Mouse (Mus musculus): Measurements from ENCODE around the gene Mboat2. TPM values are rescaled to one million over a fixed set of nuclear protein-coding genes. Genes with fewer than 3 reads are reported as not detected.

The Mboat2 gene
- polyA plus RNA-seq, 1 experiment from 2014 or later = 64.7 TPM

GRCm38 (mm10) chr12:25005350-25005749 is 174.7 kb downstream of the Mboat2 start:
- Histone ChIP-seq H3K27ac (no peak overlapping the region), H3K36me3 (peaks cover 70% of the 10 kb centered on the region), H3K4me3 (no peak overlapping the region), H3K27me3 (no peaks in the 10 kb centered on the region), H3K4me2 (replicated peaks) (no peak overlapping the region), H3K9me3 (replicated peaks) (no peaks in the 10 kb centered on the region), H3K4me1 (no peaks in the 10 kb centered on the region), H3K9ac (no peak overlapping the region)
- ATAC-seq (ENCODE audit: low FRiP score) = no peak
- WGBS = 85% methylated on average over 6 of the region's 6 CpGs

DNA sequence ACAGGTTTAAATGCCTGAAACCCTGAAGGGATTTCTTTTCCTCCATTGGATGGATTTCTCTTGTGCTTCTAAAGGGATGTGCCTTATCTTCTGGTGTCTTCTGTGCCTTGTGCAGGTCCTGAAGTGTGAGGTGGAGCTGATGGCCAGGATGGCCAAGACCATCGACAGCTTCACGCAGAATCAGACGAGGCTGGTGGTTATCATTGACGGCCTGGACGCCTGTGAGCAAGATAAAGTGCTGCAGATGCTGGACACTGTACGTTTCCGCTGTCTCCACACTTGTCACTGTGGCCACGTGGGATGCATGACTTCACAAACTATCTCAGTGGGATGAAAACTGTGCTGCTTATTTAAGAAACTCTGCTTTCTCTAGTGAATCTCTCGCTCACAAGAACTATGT is 179.3 kb downstream of the Mboat2 start:
- Histone ChIP-seq H3K4me3 (no peak overlapping the region), H3K27ac (no peak overlapping the region), H3K9me3 (replicated peaks) (no peaks in the 10 kb centered on the region), H3K4me2 (replicated peaks) (no peak overlapping the region), H3K9ac (no peak overlapping the region), H3K36me3 (peaks cover 78% of the 10 kb centered on the region), H3K27me3 (no peaks in the 10 kb centered on the region), H3K4me1 (no peaks in the 10 kb centered on the region)
- 91% methylated on average over 9 of the region's 9 CpGs for WGBS
- no peak for ATAC-seq (ENCODE audit: low FRiP score)

DNA sequence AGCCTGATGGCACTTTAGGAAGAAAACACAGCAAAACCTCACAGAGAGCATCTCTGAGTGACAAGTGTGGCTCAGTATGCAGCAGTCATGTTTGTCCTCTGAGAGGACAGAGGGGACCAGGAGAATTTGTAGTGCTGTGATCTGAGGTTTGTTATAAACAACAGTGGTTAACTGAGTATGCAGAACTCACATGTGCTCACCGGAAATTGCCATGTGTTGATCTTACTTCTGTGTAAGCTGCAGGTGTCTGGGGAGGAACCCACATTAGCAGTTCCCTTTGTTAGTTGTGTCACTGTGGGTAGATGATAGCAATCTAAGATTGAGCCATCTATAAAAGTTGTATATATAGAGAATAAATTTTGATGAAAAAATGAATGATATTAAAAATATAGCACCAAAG is 179.7 kb downstream of the Mboat2 start:
- 95% methylated on average over 1 of the region's 1 CpGs for WGBS
- Histone ChIP-seq H3K4me1 (no peaks in the 10 kb centered on the region), H3K27ac (no peak overlapping the region), H3K9me3 (replicated peaks) (no peaks in the 10 kb centered on the region), H3K4me2 (replicated peaks) (no peak overlapping the region), H3K9ac (no peak overlapping the region), H3K36me3 (peaks cover 78% of the 10 kb centered on the region), H3K27me3 (no peaks in the 10 kb centered on the region), H3K4me3 (no peak overlapping the region)
- no peak for ATAC-seq (ENCODE audit: low FRiP score)

- no peaks in the 10 kb centered on the region for H3K9me3 ChIP-seq (replicated peaks)
- no peaks in the 10 kb centered on the region for H3K4me1 ChIP-seq
- H3K4me3 ChIP-seq = no peak overlapping the region
- H3K36me3 ChIP-seq = peaks cover 83% of the 10 kb centered on the region
- H3K9ac ChIP-seq = no peak overlapping the region
- no peaks in the 10 kb centered on the region for H3K27me3 ChIP-seq
- no peak overlapping the region for H3K27ac ChIP-seq
- WGBS = 76% methylated on average over 15 of the region's 15 CpGs
- no peak overlapping the region for H3K4me2 ChIP-seq (replicated peaks)
- ATAC-seq (ENCODE audit: low FRiP score) = no peak
These were observed 181.2 kb downstream of the Mboat2 start for GRCm38 (mm10) chr12:25011733-25012367.

- no peak for ATAC-seq (ENCODE audit: low FRiP score)
- no peaks in the 10 kb centered on the region for H3K27me3 ChIP-seq
- no peak overlapping the region for H3K27ac ChIP-seq
- H3K4me2 ChIP-seq (replicated peaks) = no peak overlapping the region
- no peak overlapping the region for H3K4me3 ChIP-seq
- H3K4me1 ChIP-seq = no peaks in the 10 kb centered on the region
- WGBS = 92% methylated on average over 13 of the region's 13 CpGs
- H3K9ac ChIP-seq = no peak overlapping the region
- H3K36me3 ChIP-seq = peaks cover 84% of the 10 kb centered on the region
- no peaks in the 10 kb centered on the region for H3K9me3 ChIP-seq (replicated peaks)
These were observed 182.2 kb downstream of the Mboat2 start for GRCm38 (mm10) chr12:25012555-25013540.

Other genes with a start within 250 kb of the Mboat2 start
- gene Klf11, start 179.6 kb upstream of the Mboat2 start, polyA plus RNA-seq (2016; fragmentation: Nextera tagmentation; extraction: Ambion mirVana) = 17.0 and 18.0 TPM in 2 replicates
- 1.2 and 1.6 TPM in 2 replicates for gene Cys1, start 149.1 kb upstream of the Mboat2 start, polyA plus RNA-seq (2016; fragmentation: Nextera tagmentation; extraction: Ambion mirVana)
- 203 and 212 TPM in 2 replicates for gene Rrm2, start 122.6 kb upstream of the Mboat2 start, polyA plus RNA-seq (2016; fragmentation: Nextera tagmentation; extraction: Ambion mirVana)
- gene Kidins220, start 144.0 kb downstream of the Mboat2 start, polyA plus RNA-seq (2016; fragmentation: Nextera tagmentation; extraction: Ambion mirVana) = 103 and 106 TPM in 2 replicates

Data from hindbrain, embryonic 12.5 days (tissue).